Mouse (Mus musculus) hindbrain, embryonic 14.5 days (tissue): ENCODE measurements around the gene Cldn1. TPM values are rescaled to one million over a fixed set of nuclear protein-coding genes. Genes with fewer than 3 reads are reported as not detected.

Experiments
- ATAC-seq: fragments of 200-750 bp; cut with Nextera tagmentation; 2 replicates; pipeline ENCODE4 v1.8.0; 2017; ENCODE audit warnings: moderate number of reproducible peaks, mild to moderate bottlenecking, moderate TSS enrichment, moderate library complexity; ENCODE audit not compliant: low FRiP score
- DNase-seq: peaks from one replicate; pipeline ENCODE4 v3.0.0-alpha.2; 2015; ENCODE audit warnings: low spot score
- H3K27ac ChIP-seq: fragments of 300-500 bp; sonication (generic); 2 replicates; pipeline ENCODE4 v1.5.1; 2014; ENCODE audit warnings: mild to moderate bottlenecking, moderate library complexity
- H3K27me3 ChIP-seq: fragments of 300-500 bp; sonication (generic); 2 replicates; pipeline ENCODE4 v1.6.1; 2014; ENCODE audit warnings: mild to moderate bottlenecking, low read length, mixed read lengths; ENCODE audit not compliant: control insufficient read depth, insufficient read depth
- H3K36me3 ChIP-seq: fragments of 300-500 bp; sonication (generic); replicated peaks from 2 replicates; pipeline ENCODE4 v1.6.1; 2014; ENCODE audit not compliant: control insufficient read depth, insufficient read depth
- H3K4me1 ChIP-seq: fragments of 300-500 bp; sonication (generic); replicated peaks from 2 replicates; pipeline ENCODE4 v1.6.1; 2014; ENCODE audit warnings: antibody characterized with exemption, low read length, mixed read lengths; ENCODE audit not compliant: control insufficient read depth, insufficient read depth
- H3K4me2 ChIP-seq: fragments of 300-500 bp; sonication (generic); replicated peaks from 2 replicates; pipeline ENCODE4 v1.6.1; 2014; ENCODE audit warnings: mild to moderate bottlenecking, moderate library complexity
- H3K4me3 ChIP-seq: fragments of 300-500 bp; sonication (generic); replicated peaks from 2 replicates; pipeline ENCODE4 v1.5.1; 2014; ENCODE audit warnings: mild to moderate bottlenecking, low read length
- H3K9ac ChIP-seq: fragments of 300-500 bp; sonication (generic); 2 replicates; pipeline ENCODE4 v1.6.1; 2014
- H3K9me3 ChIP-seq: fragments of 300-500 bp; sonication (generic); 2 replicates; pipeline ENCODE4 v1.6.1; 2016; ENCODE audit warnings: low read length; ENCODE audit not compliant: control insufficient read depth
- WGBS: fragments of 180-500 bp; shearing (Covaris S2); extraction: QIAGEN DNeasy Blood & Tissue Kit; methylation state at CpG from one replicate; pipeline ENCODE4 v1.1.7; 2014; 5-methylcytosine and 5-hydroxymethylcytosine counted together
- polyA plus RNA-seq: library from polyadenylated mRNA; unstranded; fragments of >200 nt; fragmentation: Nextera tagmentation; extraction: Ambion mirVana; gene quantifications from 2 replicates; pipeline ENCODE4 v1.2.1, GENCODE M21; 2014

Cldn1 gene
- 12.2 and 12.9 TPM in 2 replicates for polyA plus RNA-seq

- peak; percentile 78 for DNase-seq
- 3% methylated on average over 33 of the region's 33 CpGs for WGBS
Observed at GRCm38 (mm10) chr16:26371325-26372053, at the start of gene Cldn1. Cldn1 (minus strand) TSS chr16:26371841.

GRCm38 (mm10) chr16:26418616-26419015, 47.0 kb upstream of the Cldn1 start:
- H3K4me2 ChIP-seq = no peak overlapping the region

More at GRCm38 (mm10) chr16:26371325-26372053, at the start of gene Cldn1:
- Histone ChIP-seq H3K9me3 (no peaks in the 10 kb centered on the region), H3K4me3 (peak within 1 kb of the TSS; percentile 37), H3K9ac (peak within 1 kb of the TSS; percentile 54), H3K4me1 (no peaks in the 10 kb centered on the region), H3K4me2 (peak within 1 kb of the TSS; percentile 72), H3K27ac (no peak within 1 kb of the TSS), H3K27me3 (no peaks in the 10 kb centered on the region; the same call in 1 of the 2 replicates), H3K36me3 (no peaks in the 10 kb centered on the region)
- ATAC-seq = peak; percentile 86

GRCm38 (mm10) chr16:26404070-26404469, 32.4 kb upstream of the Cldn1 start:
- WGBS = 17% methylated on average over 1 of the region's 1 CpGs
- Histone ChIP-seq H3K4me1 (no peaks in the 10 kb centered on the region), H3K27ac (0 out of 2 replicates have a peak overlapping the region, but pooled peaks have one; percentile 9), H3K27me3 (no peaks in the 10 kb centered on the region), H3K4me3 (no peak overlapping the region), H3K9me3 (no peaks in the 10 kb centered on the region), H3K4me2 (no peak overlapping the region), H3K9ac (no peak overlapping the region), H3K36me3 (no peaks in the 10 kb centered on the region)
- ATAC-seq = peak; percentile 11; the same call in 1 of the 2 replicates
- DNase-seq = no peak

More at GRCm38 (mm10) chr16:26418616-26419015, 47.0 kb upstream of the Cldn1 start:
- DNase-seq (no peak), ATAC-seq (no peak)
- H3K4me1 ChIP-seq = no peaks in the 10 kb centered on the region
- H3K27me3 ChIP-seq = no peaks in the 10 kb centered on the region
- no peak overlapping the region for H3K27ac ChIP-seq
- no peak overlapping the region for H3K4me3 ChIP-seq
- WGBS = 88% methylated on average over 3 of the region's 3 CpGs
- no peaks in the 10 kb centered on the region for H3K36me3 ChIP-seq
- no peaks in the 10 kb centered on the region for H3K9me3 ChIP-seq
- H3K9ac ChIP-seq = no peak overlapping the region

DNA sequence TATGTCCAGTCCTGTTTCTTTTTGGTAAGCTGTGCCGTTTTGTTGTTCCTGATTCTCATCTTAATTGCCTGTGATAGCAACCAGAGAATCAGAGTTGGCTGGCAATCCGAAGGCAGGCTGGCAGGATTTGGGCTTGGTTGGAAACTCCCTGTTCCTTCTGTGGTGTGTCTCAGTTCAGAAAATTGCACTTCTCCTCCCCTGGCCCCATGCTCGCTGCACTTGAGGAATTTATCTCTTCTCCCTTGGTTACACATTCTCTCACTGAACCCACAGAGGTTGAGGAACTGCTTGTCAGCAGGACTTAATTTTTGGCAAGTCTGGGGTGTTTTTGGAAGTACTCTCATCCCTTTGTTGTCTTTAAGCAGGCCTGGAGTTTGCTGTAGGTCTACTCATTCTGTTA, 29.3 kb upstream of the Cldn1 start:
- ATAC-seq = no peak
- WGBS = 46% methylated on average over 3 of the region's 3 CpGs

DNA sequence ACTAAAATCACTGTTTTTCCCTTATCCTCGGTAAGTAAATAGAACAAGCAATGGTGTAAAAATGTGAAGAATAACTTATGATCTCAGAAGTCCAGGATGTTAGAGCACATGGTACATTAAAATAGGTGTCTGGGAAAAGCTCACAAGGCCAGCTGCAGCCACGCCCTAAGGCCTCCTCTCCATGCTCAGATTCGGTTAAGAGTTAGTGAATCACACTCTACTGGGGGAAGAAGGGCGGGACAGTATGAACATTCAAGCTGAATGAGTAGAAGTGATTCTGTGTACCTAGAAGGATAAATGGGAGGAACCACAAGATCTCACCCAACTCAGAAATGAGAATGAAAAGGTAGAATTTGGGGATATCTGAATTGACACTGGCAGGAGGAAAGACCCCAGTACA, 28.9 kb upstream of the Cldn1 start:
- no peaks in the 10 kb centered on the region for H3K27me3 ChIP-seq
- no peak overlapping the region for H3K27ac ChIP-seq
- no peak for ATAC-seq
- WGBS = 85% methylated on average over 4 of the region's 4 CpGs
- H3K4me2 ChIP-seq = no peak overlapping the region
- no peak overlapping the region for H3K9ac ChIP-seq
- H3K36me3 ChIP-seq = no peaks in the 10 kb centered on the region
- DNase-seq = no peak
- H3K4me1 ChIP-seq = no peaks in the 10 kb centered on the region
- H3K4me3 ChIP-seq = no peak overlapping the region
- H3K9me3 ChIP-seq = no peaks in the 10 kb centered on the region

More for the DNA sequence above, 29.3 kb upstream of the Cldn1 start:
- Histone ChIP-seq H3K27me3 (no peaks in the 10 kb centered on the region), H3K4me2 (no peak overlapping the region), H3K4me3 (no peak overlapping the region), H3K36me3 (no peaks in the 10 kb centered on the region), H3K9me3 (no peaks in the 10 kb centered on the region), H3K27ac (no peak overlapping the region), H3K4me1 (no peaks in the 10 kb centered on the region), H3K9ac (no peak overlapping the region)
- no peak for DNase-seq

DNA sequence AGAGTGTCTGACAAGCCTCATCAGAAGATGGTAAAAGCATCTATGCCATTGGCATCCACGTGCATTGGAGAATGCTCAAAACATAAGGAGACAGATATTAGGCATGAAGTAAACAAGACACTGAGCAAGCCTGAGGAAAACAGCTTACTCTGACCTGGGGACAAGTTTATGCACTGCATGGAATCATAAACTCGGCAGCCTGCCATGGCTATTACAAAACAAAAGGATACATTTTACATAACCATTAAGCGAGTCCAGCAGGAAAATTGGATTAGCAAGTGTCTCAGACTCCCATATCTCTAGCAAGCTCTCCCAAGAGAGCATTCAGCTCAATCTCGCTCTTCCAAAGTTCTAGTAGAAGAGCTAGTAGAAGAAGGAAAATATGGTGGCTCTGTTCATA, 19.3 kb upstream of the Cldn1 start:
- ATAC-seq = no peak
- H3K9ac ChIP-seq = no peak overlapping the region

DNA sequence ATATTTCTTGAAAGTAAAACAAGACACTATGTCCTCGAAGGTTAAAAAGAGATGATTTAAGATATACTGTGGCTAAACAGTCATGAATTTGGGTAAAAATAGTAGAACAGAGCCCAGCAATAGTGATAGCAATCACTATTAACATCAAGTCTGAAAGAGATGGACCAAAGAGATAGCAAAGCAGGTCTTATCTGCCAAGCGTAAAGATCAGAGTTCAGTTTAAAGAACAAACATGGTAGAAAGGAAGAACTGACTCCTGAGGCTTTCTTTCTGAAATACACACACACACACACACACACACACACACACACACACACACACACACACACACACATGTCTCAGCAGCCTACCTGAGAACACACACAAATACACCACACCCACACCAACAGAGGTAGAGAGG, 14.5 kb upstream of the Cldn1 start:
- WGBS = 91% methylated on average over 2 of the region's 2 CpGs
- no peaks in the 10 kb centered on the region for H3K36me3 ChIP-seq

More for the DNA sequence above, 19.3 kb upstream of the Cldn1 start:
- H3K4me3 ChIP-seq = no peak overlapping the region
- no peak for DNase-seq
- 70% methylated on average over 4 of the region's 4 CpGs for WGBS
- no peak overlapping the region for H3K4me2 ChIP-seq
- H3K4me1 ChIP-seq = no peaks in the 10 kb centered on the region
- H3K36me3 ChIP-seq = no peaks in the 10 kb centered on the region
- H3K27ac ChIP-seq = no peak overlapping the region
- no peaks in the 10 kb centered on the region for H3K9me3 ChIP-seq
- no peaks in the 10 kb centered on the region for H3K27me3 ChIP-seq

DNA sequence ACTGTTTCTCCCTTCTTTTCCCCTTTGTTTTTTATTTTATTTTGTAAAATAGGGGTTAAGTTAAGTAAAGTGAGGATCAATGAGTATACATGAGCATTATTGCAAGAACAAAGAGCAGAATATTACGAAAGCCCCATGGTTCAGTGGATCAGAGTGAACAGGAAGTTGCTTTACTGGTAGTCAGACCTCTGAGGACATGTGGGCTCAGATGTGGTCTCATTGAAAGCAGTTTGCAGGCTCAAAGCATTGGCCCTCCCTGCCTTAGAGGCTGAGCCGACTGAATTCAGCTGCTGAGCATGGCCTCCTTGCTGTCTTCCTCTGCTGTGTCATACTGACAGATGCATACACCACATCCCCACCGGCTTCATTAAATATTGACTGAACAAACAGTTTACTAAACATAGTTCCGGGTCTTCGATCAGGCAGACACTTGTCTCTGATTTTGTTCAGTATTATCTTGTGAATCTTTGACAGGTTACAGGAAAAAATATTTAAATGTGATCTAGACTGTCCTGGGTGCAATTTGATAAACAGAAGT, 12.5 kb upstream of the Cldn1 start:
- Histone ChIP-seq H3K4me2 (no peak overlapping the region), H3K27me3 (no peaks in the 10 kb centered on the region), H3K9ac (no peak overlapping the region), H3K9me3 (no peaks in the 10 kb centered on the region), H3K27ac (no peak overlapping the region), H3K4me3 (no peak overlapping the region), H3K4me1 (no peaks in the 10 kb centered on the region), H3K36me3 (no peaks in the 10 kb centered on the region)
- WGBS = 76% methylated on average over 5 of the region's 5 CpGs
- no peak for ATAC-seq
- DNase-seq = no peak

More for the DNA sequence above, 14.5 kb upstream of the Cldn1 start:
- Histone ChIP-seq H3K9me3 (no peaks in the 10 kb centered on the region), H3K9ac (no peak overlapping the region), H3K27me3 (no peaks in the 10 kb centered on the region), H3K4me2 (no peak overlapping the region), H3K4me3 (no peak overlapping the region), H3K4me1 (no peaks in the 10 kb centered on the region), H3K27ac (no peak overlapping the region)
- DNase-seq = no peak
- ATAC-seq = no peak

- H3K9ac ChIP-seq = no peak overlapping the region
- H3K4me2 ChIP-seq = no peak overlapping the region
- no peak overlapping the region for H3K4me3 ChIP-seq
- no peaks in the 10 kb centered on the region for H3K9me3 ChIP-seq
- ATAC-seq (no peak), DNase-seq (no peak)
- WGBS = 82% methylated on average over 5 of the region's 5 CpGs
- H3K27ac ChIP-seq = no peak overlapping the region
- no peaks in the 10 kb centered on the region for H3K36me3 ChIP-seq
- no peaks in the 10 kb centered on the region for H3K4me1 ChIP-seq
- no peaks in the 10 kb centered on the region; the same call in 1 of the 2 replicates for H3K27me3 ChIP-seq
Observed at GRCm38 (mm10) chr16:26377170-26377569, 5.5 kb upstream of the Cldn1 start.
